Mouse (Mus musculus) heart, embryonic 16.5 days (tissue): ENCODE measurements around the gene Prkcb. TPM values are rescaled to one million over a fixed set of nuclear protein-coding genes. Genes with fewer than 3 reads are reported as not detected.

Experiments
- ATAC-seq: fragments of 200-750 bp; cut with Nextera tagmentation; replicated peaks from 2 replicates; pipeline ENCODE4 v1.8.0; 2017; ENCODE audit warnings: moderate number of reproducible peaks; ENCODE audit not compliant: insufficient read depth, low FRiP score; ENCODE audit errors: extremely low read depth
- H3K27ac ChIP-seq: fragments of 300-500 bp; sonication (generic); 2 replicates; pipeline ENCODE4 v1.5.1; 2014; ENCODE audit warnings: mild to moderate bottlenecking, low read length, control low read depth, moderate library complexity
- H3K27me3 ChIP-seq: fragments of 300-500 bp; sonication (generic); 2 replicates; pipeline ENCODE4 v1.6.1; 2014; ENCODE audit warnings: low read length, mixed read lengths; ENCODE audit not compliant: control insufficient read depth, insufficient read depth
- H3K36me3 ChIP-seq: fragments of 300-500 bp; sonication (generic); 2 replicates; pipeline ENCODE4 v1.6.1; 2014; ENCODE audit not compliant: control insufficient read depth, insufficient read depth
- H3K4me1 ChIP-seq: fragments of 300-500 bp; sonication (generic); 2 replicates; pipeline ENCODE4 v1.6.1; 2014; ENCODE audit warnings: low read length, mixed read lengths; ENCODE audit not compliant: control insufficient read depth, insufficient read depth
- H3K4me2 ChIP-seq: fragments of 300-500 bp; sonication (generic); 2 replicates; pipeline ENCODE4 v1.6.1; 2014; ENCODE audit warnings: low read depth, mild to moderate bottlenecking, control low read depth, low read length
- H3K4me3 ChIP-seq: fragments of 300-500 bp; sonication (generic); 2 replicates; pipeline ENCODE4 v1.5.1; 2014; ENCODE audit warnings: mild to moderate bottlenecking, control low read depth, low read length
- H3K9ac ChIP-seq: fragments of 300-500 bp; sonication (generic); 2 replicates; pipeline ENCODE4 v1.6.1; 2014; ENCODE audit warnings: low read length, control low read depth
- H3K9me3 ChIP-seq: fragments of 300-500 bp; sonication (generic); replicated peaks from 2 replicates; pipeline ENCODE4 v1.6.1; 2016; ENCODE audit warnings: low read length; ENCODE audit not compliant: control insufficient read depth
- WGBS: fragments of 180-500 bp; shearing (Covaris S2); extraction: QIAGEN DNeasy Blood & Tissue Kit; methylation state at CpG from one replicate; pipeline ENCODE4 v1.1.7; 2014; 5-methylcytosine and 5-hydroxymethylcytosine counted together
- polyA plus RNA-seq: library from polyadenylated mRNA; unstranded; fragments of >200 nt; fragmentation: Nextera tagmentation; extraction: Ambion mirVana; gene quantifications from 2 replicates; pipeline ENCODE4 v1.2.1, GENCODE M21; 2015

Gene Prkcb
- polyA plus RNA-seq, 1 experiment from 2014 or later: 12.0 TPM

- Histone ChIP-seq H3K9ac (no peak overlapping the region), H3K4me1 (0 out of 2 replicates have a peak, but pooled peaks cover 2% of the 10 kb centered on the region), H3K27me3 (no peaks in the 10 kb centered on the region), H3K36me3 (no peaks in the 10 kb centered on the region), H3K9me3 (no peaks in the 10 kb centered on the region), H3K4me2 (no peak overlapping the region), H3K27ac (no peak overlapping the region), H3K4me3 (no peak overlapping the region)
- ATAC-seq: no peak
- 79% methylated on average over 1 of the region's 1 CpGs for WGBS
These were observed 335.2 kb downstream of the Prkcb start for GRCm38 (mm10) chr7:122623753-122624152.

- Histone ChIP-seq H3K27me3 (no peaks in the 10 kb centered on the region), H3K4me1 (0 out of 2 replicates have a peak, but pooled peaks cover 2% of the 10 kb centered on the region), H3K36me3 (no peaks in the 10 kb centered on the region), H3K9me3 (no peaks in the 10 kb centered on the region), H3K4me2 (no peak overlapping the region), H3K4me3 (no peak overlapping the region), H3K9ac (no peak overlapping the region), H3K27ac (no peak overlapping the region)
- ATAC-seq: no peak
- WGBS: 66% methylated on average over 5 of the region's 5 CpGs
These were observed 339.5 kb downstream of the Prkcb start for GRCm38 (mm10) chr7:122628050-122628449.

GRCm38 (mm10) chr7:122630386-122630785, 341.8 kb downstream of the Prkcb start:
- Histone ChIP-seq H3K4me2 (no peak overlapping the region), H3K4me3 (no peak overlapping the region), H3K27ac (no peak overlapping the region), H3K4me1 (0 out of 2 replicates have a peak, but pooled peaks cover 2% of the 10 kb centered on the region), H3K27me3 (no peaks in the 10 kb centered on the region), H3K9me3 (no peaks in the 10 kb centered on the region), H3K36me3 (no peaks in the 10 kb centered on the region), H3K9ac (no peak overlapping the region)
- 85% methylated on average over 2 of the region's 2 CpGs for WGBS
- ATAC-seq: no peak

- Histone ChIP-seq H3K4me2 (no peak overlapping the region), H3K9ac (no peak overlapping the region), H3K4me1 (0 out of 2 replicates have a peak, but pooled peaks cover 2% of the 10 kb centered on the region), H3K27ac (no peak overlapping the region), H3K9me3 (no peaks in the 10 kb centered on the region), H3K36me3 (no peaks in the 10 kb centered on the region), H3K4me3 (no peak overlapping the region), H3K27me3 (no peaks in the 10 kb centered on the region)
- 55% methylated on average over 3 of the region's 3 CpGs for WGBS
- ATAC-seq: no peak
These were observed 342.6 kb downstream of the Prkcb start for GRCm38 (mm10) chr7:122631151-122631550.

- WGBS: 70% methylated on average over 5 of the region's 5 CpGs
- 0 out of 2 replicates have a peak, but pooled peaks cover 2% of the 10 kb centered on the region for H3K4me1 ChIP-seq
- H3K27ac ChIP-seq: no peak overlapping the region
- no peak for ATAC-seq
- no peaks in the 10 kb centered on the region for H3K9me3 ChIP-seq
- H3K27me3 ChIP-seq: no peaks in the 10 kb centered on the region
- H3K4me3 ChIP-seq: no peak overlapping the region
- H3K4me2 ChIP-seq: no peak overlapping the region
- no peaks in the 10 kb centered on the region for H3K36me3 ChIP-seq
- H3K9ac ChIP-seq: no peak overlapping the region
These were observed 344.4 kb downstream of the Prkcb start for GRCm38 (mm10) chr7:122632946-122633345.

- Histone ChIP-seq H3K27ac (no peak overlapping the region), H3K4me2 (no peak overlapping the region), H3K4me1 (no peaks in the 10 kb centered on the region), H3K9me3 (no peaks in the 10 kb centered on the region), H3K36me3 (no peaks in the 10 kb centered on the region), H3K27me3 (no peaks in the 10 kb centered on the region), H3K9ac (no peak overlapping the region), H3K4me3 (no peak overlapping the region)
- WGBS: 76% methylated on average over 5 of the region's 5 CpGs
- no peak for ATAC-seq
These were observed 344.9 kb downstream of the Prkcb start for GRCm38 (mm10) chr7:122633463-122633862.

- Histone ChIP-seq H3K27ac (no peak overlapping the region), H3K4me3 (no peak overlapping the region), H3K9me3 (no peaks in the 10 kb centered on the region), H3K4me2 (no peak overlapping the region), H3K4me1 (no peaks in the 10 kb centered on the region), H3K36me3 (no peaks in the 10 kb centered on the region), H3K9ac (no peak overlapping the region), H3K27me3 (no peaks in the 10 kb centered on the region)
- 82% methylated on average over 8 of the region's 8 CpGs for WGBS
- ATAC-seq: no peak
These were observed 355.1 kb downstream of the Prkcb start for GRCm38 (mm10) chr7:122643676-122644075.

- no peak for ATAC-seq
- Histone ChIP-seq H3K4me1 (no peaks in the 10 kb centered on the region), H3K9me3 (no peaks in the 10 kb centered on the region), H3K36me3 (no peaks in the 10 kb centered on the region), H3K9ac (no peak overlapping the region), H3K27ac (no peak overlapping the region), H3K4me3 (no peak overlapping the region), H3K27me3 (no peaks in the 10 kb centered on the region), H3K4me2 (no peak overlapping the region)
- 70% methylated on average over 10 of the region's 10 CpGs for WGBS
These were observed 360.8 kb downstream of the Prkcb start for GRCm38 (mm10) chr7:122649306-122649705.

- H3K4me1 ChIP-seq: no peaks in the 10 kb centered on the region
- ATAC-seq: no peak
- H3K27ac ChIP-seq: no peak overlapping the region
- H3K27me3 ChIP-seq: no peaks in the 10 kb centered on the region
- H3K9me3 ChIP-seq: no peaks in the 10 kb centered on the region
- H3K4me3 ChIP-seq: no peak overlapping the region
- H3K9ac ChIP-seq: no peak overlapping the region
- 73% methylated on average over 3 of the region's 3 CpGs for WGBS
- no peaks in the 10 kb centered on the region for H3K36me3 ChIP-seq
- H3K4me2 ChIP-seq: no peak overlapping the region
These were observed 364.0 kb downstream of the Prkcb start for GRCm38 (mm10) chr7:122652523-122652922.
